Mouse (Mus musculus): ENCODE results near the gene 4930426L09Rik.
A peak's percentile ranks its signal among the peaks of the same experiment; 100 is the strongest.

4930426L09Rik gene

DNA sequence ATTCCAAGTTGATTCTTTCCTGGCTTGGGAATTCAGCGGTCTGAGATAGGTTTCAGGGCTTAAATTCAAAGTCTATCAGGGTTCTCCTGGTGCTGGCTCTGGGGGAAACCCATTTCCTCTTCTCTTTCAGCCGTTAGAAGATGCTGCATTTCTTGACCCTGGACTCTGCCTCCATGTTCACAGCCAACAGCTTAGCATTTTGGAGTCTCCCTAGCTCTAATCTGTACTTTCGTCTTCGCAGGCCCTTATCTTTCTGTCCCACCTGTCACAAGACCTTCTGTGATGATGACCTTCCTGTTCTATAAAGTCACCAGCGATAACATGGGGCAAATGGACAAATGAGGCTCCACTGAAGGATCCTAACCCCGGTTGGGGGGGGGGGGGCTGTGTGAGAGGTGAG is 13.3 kb downstream of the 4930426L09Rik start:
- DNase-seq (ENCODE audit: low read depth) = peak; percentile 78

DNA sequence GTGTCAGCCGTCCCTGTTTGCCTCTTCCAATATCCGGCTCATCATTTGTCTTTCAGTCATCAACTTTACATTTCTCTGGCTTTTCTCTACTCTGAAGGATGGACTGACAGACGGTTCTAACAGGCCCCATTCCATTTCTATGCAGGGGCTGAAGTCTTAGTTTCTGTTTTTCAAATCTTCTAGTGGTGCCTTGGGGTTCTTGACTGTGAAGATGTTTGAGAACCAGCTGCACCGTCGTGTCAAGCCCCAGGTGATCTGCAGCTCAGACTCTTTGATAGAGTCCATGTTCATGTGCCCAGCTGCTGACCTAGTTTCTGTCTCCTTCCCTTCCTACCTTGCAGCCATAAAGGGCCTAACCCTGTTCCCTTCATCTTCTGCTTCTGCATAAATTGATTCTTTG is 18.2 kb downstream of the 4930426L09Rik start:
- no peak for DNase-seq (ENCODE audit: low read depth)

DNA sequence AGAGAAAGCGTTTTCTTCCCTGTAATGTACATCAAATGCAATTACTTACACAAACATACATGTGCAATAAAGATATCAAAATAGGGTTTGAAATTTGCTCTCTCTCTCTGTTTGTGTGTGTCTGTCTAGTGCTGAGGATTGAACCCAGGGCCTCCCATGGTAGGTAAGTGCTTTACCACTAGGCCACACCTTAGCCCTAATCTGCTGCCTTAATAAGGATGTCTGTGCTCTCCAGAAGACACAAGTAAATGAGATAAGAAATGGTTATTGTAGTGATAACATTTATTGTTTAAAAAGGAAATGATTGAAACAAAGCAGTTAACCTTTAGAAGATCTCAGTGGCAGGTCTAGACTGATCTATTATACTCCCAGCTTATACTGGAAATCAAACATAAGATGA is 18.7 kb downstream of the 4930426L09Rik start:
- DNase-seq (ENCODE audit: low read depth) = no peak

DNA sequence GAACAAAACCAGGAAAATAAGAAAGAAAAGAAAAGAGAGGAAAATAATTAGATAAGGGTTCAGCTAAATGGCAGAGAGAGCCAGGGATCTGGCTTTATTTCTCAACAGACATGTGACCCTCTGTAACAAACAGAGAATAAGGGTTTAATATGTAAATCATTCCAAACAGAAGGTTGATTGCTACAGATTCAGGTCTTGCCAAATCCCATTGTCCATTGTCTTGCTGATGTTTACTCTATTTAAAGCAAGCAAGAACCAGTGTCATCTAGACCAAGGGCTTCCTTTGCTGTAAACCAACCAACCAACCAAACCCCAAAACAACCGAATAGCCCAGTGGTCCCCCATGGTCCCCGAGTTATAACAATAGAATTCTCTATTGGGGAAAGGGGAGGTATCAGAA is 19.9 kb downstream of the 4930426L09Rik start:
- no peak for DNase-seq (ENCODE audit: low read depth)

DNA sequence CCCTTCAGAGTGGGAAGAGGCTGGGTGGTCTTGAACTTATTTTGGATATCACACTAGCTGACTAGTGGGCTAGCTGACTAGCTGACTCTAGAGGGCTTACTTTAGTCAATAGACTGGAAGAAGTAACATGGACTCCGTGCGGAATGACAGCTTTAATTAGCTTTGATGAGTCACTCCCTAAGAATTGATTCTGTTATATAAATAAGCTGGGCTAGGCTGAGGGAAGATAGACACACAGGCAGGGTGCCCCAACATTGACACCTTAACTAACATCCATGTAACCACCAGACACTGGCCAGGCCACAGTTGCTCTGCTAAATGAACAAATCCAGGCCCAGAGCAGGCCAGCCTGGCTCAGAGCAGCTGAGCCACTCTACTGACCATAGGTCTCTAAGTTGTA is 26.7 kb downstream of the 4930426L09Rik start:
- no peak for DNase-seq (ENCODE audit: low read depth)

DNA sequence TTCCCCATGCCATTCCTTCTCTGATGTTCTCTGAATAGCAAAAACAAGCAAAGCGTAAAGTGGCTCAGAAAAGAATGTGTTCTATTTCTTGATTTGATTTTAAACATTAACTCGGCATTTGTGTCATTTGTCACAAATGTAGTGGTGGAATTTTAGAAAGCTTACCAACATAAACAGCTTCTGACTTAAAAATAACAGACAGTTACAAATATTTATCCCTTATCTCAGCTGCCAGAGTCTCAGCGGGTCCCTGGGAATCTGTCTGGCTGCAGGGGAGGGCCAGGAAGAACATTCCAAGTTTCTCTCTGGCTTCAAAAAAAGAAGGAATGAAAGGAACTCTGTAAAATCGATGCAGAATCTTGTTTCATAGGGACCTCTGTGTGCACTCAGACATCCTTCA is 39.3 kb downstream of the 4930426L09Rik start:
- DNase-seq (ENCODE audit: low read depth) = no peak

DNA sequence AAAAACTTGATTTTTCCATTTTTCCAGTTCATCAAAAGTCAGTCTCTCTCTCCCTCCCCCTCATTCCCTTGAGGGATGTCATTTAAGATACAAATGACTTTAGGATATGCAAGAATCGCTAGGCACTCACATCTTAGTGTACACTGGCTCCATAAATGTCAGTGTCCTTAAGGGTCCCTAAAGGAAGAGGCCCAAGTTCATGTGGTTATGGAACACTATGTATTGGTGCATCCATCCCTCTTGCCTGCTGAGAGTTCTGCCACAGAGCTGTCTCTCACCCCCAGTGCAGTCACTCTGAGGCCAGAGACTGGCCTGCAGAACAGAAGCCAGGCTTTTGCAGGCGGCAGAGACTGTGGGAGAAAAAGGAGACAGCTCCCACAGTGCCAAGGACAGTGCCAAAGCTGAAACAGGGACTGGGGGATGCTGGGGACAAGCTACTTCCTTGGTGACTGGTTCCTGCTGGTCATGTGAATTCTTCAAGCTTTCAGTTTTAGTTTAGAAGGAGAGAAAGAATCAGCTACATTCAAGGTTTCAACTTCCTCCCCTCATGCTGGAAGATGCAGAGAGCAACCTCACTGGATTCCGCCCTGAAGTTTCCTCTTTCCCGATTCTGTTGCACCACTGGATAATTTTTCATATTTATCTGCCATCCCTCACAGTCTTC is 39.9 kb downstream of the 4930426L09Rik start:
- no peak for DNase-seq (ENCODE audit: low read depth)

DNA sequence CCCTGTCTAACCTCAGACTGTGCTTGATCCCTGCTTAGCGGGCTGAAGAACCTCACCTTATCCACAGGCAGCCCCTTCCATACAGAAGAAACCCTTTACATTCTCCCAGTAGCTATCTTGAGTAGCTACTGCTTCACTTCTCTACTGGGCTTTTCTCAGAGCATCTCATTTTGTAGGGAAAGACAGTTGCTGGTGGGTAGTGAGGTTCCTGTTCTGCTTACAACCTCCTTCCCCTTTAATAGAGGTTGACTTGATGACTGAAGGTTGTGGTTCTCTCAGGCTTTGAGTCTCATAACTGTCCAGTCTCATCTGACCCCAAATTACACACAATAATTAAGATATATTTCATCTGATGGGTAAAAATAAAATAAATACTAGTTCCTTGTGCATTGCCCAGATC is 50.1 kb downstream of the 4930426L09Rik start:
- no peak for DNase-seq (ENCODE audit: low read depth)

DNA sequence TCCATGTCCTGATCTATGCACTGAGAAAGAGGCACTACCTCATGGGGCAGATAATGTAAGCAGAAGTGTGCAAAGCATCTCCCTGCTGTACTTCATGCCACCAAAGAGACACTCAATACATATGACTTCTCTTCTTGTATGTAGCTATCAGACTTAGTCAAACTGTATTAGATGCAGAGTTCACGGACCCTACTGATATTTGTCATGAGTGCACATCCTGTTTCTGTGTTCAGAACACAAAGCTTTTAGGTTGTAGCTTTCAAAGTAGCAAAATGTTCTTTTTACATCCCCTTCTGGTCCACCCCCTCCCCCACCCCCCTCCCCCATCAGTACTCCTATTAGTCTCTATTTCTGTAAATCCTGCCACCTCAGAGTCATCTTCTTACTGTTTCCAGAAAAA is 51.2 kb downstream of the 4930426L09Rik start:
- no peak for DNase-seq (ENCODE audit: low read depth)
